19 mouse cellular contexts compared by ENCODE assay signal in the genomic region with DNA sequence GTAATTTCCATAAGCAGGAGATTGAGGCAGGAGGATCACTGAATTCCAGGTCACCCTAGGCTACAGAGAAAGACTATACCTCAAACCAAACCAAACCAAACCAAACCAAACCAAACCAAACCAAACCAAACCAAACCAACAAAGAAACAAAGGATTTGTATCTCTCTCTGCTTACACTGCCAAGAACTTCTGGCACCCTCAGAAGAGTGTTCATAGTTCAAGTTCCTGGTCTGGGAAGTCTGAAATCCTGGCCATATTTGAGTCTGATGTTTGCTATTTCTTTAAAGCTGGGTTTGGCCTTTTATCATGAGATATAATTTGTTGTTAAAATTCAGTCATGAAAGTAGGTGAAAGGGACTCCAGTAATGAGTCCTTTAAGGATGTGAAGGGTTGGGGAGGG. TPM values are rescaled to one million over a fixed set of nuclear protein-coding genes. Genes with fewer than 3 reads are reported as not detected.
DNase-seq lines count a peak whose midpoint lies in the region; ATAC-seq and TF ChIP-seq lines count a peak whose summit lies in the region.
"Had no signal": no experiment of that assay in that cellular context is flagged by ENCODE, and none has a peak within 500 bp of the region (broad histone marks: within the 10 kb centered on the region; RNA-seq: fewer than 3 reads in every experiment).

No protein-coding gene starts in this region.

- no peaks in the 10 kb centered on the region for H3K4me1 ChIP-seq in stomach, postnatal 0 days (replicated peaks; ENCODE audit: control insufficient read depth, insufficient read depth)

- no peak overlapping the region for H3K4me2 ChIP-seq in stomach, postnatal 0 days (replicated peaks; ENCODE audit: low read depth)

- no peaks in the 10 kb centered on the region for H3K36me3 ChIP-seq in stomach, postnatal 0 days (ENCODE audit: control insufficient read depth, insufficient read depth, low read length)
- H3K36me3 ChIP-seq: G1E had no signal

- H3K27me3 ChIP-seq in stomach, postnatal 0 days (ENCODE audit: control insufficient read depth, insufficient read depth, low read length), result no peaks in the 10 kb centered on the region

- TF ChIP-seq CTCF in stomach, postnatal 0 days (IDR thresholded peaks at IDR 0.05; ENCODE audit: low read depth), result no peak

- no peak for TF ChIP-seq EP300 in stomach, postnatal 0 days (optimal IDR thresholded peaks at IDR 0.05)

- H3K9ac ChIP-seq in stomach, postnatal 0 days (ENCODE audit: low read length), result no peak overlapping the region

- H3K4me3 ChIP-seq in stomach, postnatal 0 days (ENCODE audit: low read depth, low read length), result no peak overlapping the region

- DNase-seq in adipocyte (ENCODE audit: low spot score), result peak; percentile 86
- no peak for DNase-seq in stomach, postnatal 0 days (ENCODE audit: low spot score)
- no peak for DNase-seq in kidney, postnatal 4 days
- DNase-seq in cerebellum, postnatal 14 days, result no peak
- DNase-seq: adrenal gland, adult 2 months; adrenal gland, adult 8-10 months; adrenal gland, postnatal 10 days; adrenal gland, postnatal 14 days; adrenal gland, postnatal 25 days; adrenal gland, postnatal 36 days; B cell, adult 2 months; cerebellum, adult 11 months; cerebellum, adult 11-12 months; cerebellum, adult 18-20 months; cerebellum, adult 2 months had no signal

- peak; percentile 76 for ATAC-seq in stomach, postnatal 0 days (ENCODE audit: low FRiP score, low TSS enrichment)
- ATAC-seq: activated CD4-positive, CD25-positive, alpha-beta regulatory T cell, adult 4 months; CD4-positive, CD25-positive, alpha-beta regulatory T cell, adult 4 months; Patski had no signal

- H3K9me3 ChIP-seq in stomach, postnatal 0 days (ENCODE audit: control insufficient read depth, low read length), result no peaks in the 10 kb centered on the region
- H3K9me3 ChIP-seq: G1E had no signal

- peak overlapping the region; percentile 49; the same call in 1 of the 2 replicates for H3K27ac ChIP-seq in stomach, postnatal 0 days (replicated peaks)

RNA-seq across cellular contexts. Expression of gene Ippk, which starts 13.3 kb away (rescaled TPM):
- polyA plus RNA-seq in stomach, postnatal 0 days (2015; fragmentation: Nextera tagmentation; extraction: Ambion mirVana), result 22.1 and 23.4 TPM in 2 replicates
